Mouse (Mus musculus): ENCODE data around the gene Abcc6. TPM values are rescaled to one million over a fixed set of nuclear protein-coding genes. Genes with fewer than 3 reads are reported as not detected.

Abcc6 gene
- total and polyA plus RNA-seq, 3 experiments, result under 0.01 TPM; not detected in 2

GRCm38 (mm10) chr7:46033109-46033869 is 3.2 kb upstream of the Abcc6 start, which contains the start of gene Nomo1:
Gene Nomo1 (plus strand): TSS chr7:46033698.
- H3K4me1 ChIP-seq (ENCODE audit: insufficient read depth, low read depth, low read length), result peaks cover 75% of the 10 kb centered on the region

GRCm38 (mm10) chr7:46031075-46031474 is 973 bp upstream of the Abcc6 start:
- peaks cover 64% of the 10 kb centered on the region for H3K4me1 ChIP-seq (ENCODE audit: insufficient read depth, low read depth, low read length)
- H3K27me3 ChIP-seq (ENCODE audit: insufficient read depth, low read length), result peaks cover 10% of the 10 kb centered on the region; the same call in 1 of the 2 replicates
- peak; percentile 54 for DNase-seq (ENCODE audit: low spot score)
- no peak for TF ChIP-seq GATA2 (IDR thresholded peaks at IDR 0.05; ENCODE audit: borderline replicate concordance, low read depth, low read length)
- TF ChIP-seq TAL1 (conservative IDR thresholded peaks at IDR 0.05; ENCODE audit: low read depth, low read length), result peak; percentile 59
- ATAC-seq (ENCODE audit: extremely low read depth, insufficient number of reproducible peaks, low FRiP score, poor library complexity, severe bottlenecking), result peak; percentile 72
- H3K9me3 ChIP-seq (replicated peaks), result no peaks in the 10 kb centered on the region
- peak overlapping the region; percentile 58; the same call in 1 of the 2 replicates for H3K4me3 ChIP-seq (ENCODE audit: low read depth, low read length)
- H3K36me3 ChIP-seq (replicated peaks), result peaks cover 10% of the 10 kb centered on the region

More at GRCm38 (mm10) chr7:46033109-46033869, 3.2 kb upstream of the Abcc6 start, which contains the start of gene Nomo1:
- peak; percentile 29; the same call in 1 of the 2 replicates for ATAC-seq (ENCODE audit: extremely low read depth, insufficient number of reproducible peaks, low FRiP score, poor library complexity, severe bottlenecking)
- H3K36me3 ChIP-seq (replicated peaks), result peaks cover 30% of the 10 kb centered on the region
- H3K27me3 ChIP-seq (ENCODE audit: insufficient read depth, low read length), result peaks cover under 1% of the 10 kb centered on the region; the same call in 1 of the 2 replicates
- peak; percentile 92 for DNase-seq (ENCODE audit: low spot score)
- H3K9me3 ChIP-seq (replicated peaks), result no peaks in the 10 kb centered on the region
- H3K4me3 ChIP-seq (ENCODE audit: low read depth, low read length), result peak within 1 kb of the TSS; percentile 99
- TF ChIP-seq TAL1 (conservative IDR thresholded peaks at IDR 0.05; ENCODE audit: low read depth, low read length) (no peak), CTCF (IDR thresholded peaks at IDR 0.05; ENCODE audit: low read depth, low read length) (peak; percentile 58)

GRCm38 (mm10) chr7:46029299-46030144 is 580 bp downstream of the Abcc6 start:
- H3K4me1 ChIP-seq (ENCODE audit: insufficient read depth, low read depth, low read length), result peaks cover 49% of the 10 kb centered on the region
- no peaks in the 10 kb centered on the region for H3K36me3 ChIP-seq (replicated peaks)
- TF ChIP-seq POLR2AphosphoS5 (IDR thresholded peaks at IDR 0.05; ENCODE audit: insufficient replicate concordance, low read depth, low read length) (no peak), TAL1 (conservative IDR thresholded peaks at IDR 0.05; ENCODE audit: low read depth, low read length) (no peak), GATA1 (IDR thresholded peaks at IDR 0.05; ENCODE audit: borderline replicate concordance, low read length) (no peak), CTCF (IDR thresholded peaks at IDR 0.05; ENCODE audit: low read depth, low read length) (no peak), GATA2 (IDR thresholded peaks at IDR 0.05; ENCODE audit: borderline replicate concordance, low read depth, low read length) (no peak)
- DNase-seq (ENCODE audit: low spot score) (no peak), ATAC-seq (ENCODE audit: extremely low read depth, insufficient number of reproducible peaks, low FRiP score, poor library complexity, severe bottlenecking) (no peak)
- H3K27me3 ChIP-seq (ENCODE audit: insufficient read depth, low read length), result peaks cover 21% of the 10 kb centered on the region
- H3K9me3 ChIP-seq (replicated peaks), result no peaks in the 10 kb centered on the region
- no peak overlapping the region for H3K4me3 ChIP-seq (ENCODE audit: low read depth, low read length)

GRCm38 (mm10) chr7:46028681-46029080 is 1.4 kb downstream of the Abcc6 start:
- no peak for ATAC-seq (ENCODE audit: extremely low read depth, insufficient number of reproducible peaks, low FRiP score, poor library complexity, severe bottlenecking)
- H3K27me3 ChIP-seq (ENCODE audit: insufficient read depth, low read length), result peaks cover 21% of the 10 kb centered on the region
- H3K4me1 ChIP-seq (ENCODE audit: insufficient read depth, low read depth, low read length), result peaks cover 45% of the 10 kb centered on the region
- no peak overlapping the region for H3K4me3 ChIP-seq (ENCODE audit: low read depth, low read length)
- no peaks in the 10 kb centered on the region for H3K36me3 ChIP-seq (replicated peaks)
- no peak for DNase-seq (ENCODE audit: low spot score)
- TF ChIP-seq GATA1 (IDR thresholded peaks at IDR 0.05; ENCODE audit: borderline replicate concordance, low read length) (no peak), TAL1 (conservative IDR thresholded peaks at IDR 0.05; ENCODE audit: low read depth, low read length) (no peak), POLR2AphosphoS5 (IDR thresholded peaks at IDR 0.05; ENCODE audit: insufficient replicate concordance, low read depth, low read length) (no peak), GATA2 (IDR thresholded peaks at IDR 0.05; ENCODE audit: borderline replicate concordance, low read depth, low read length) (no peak), CTCF (IDR thresholded peaks at IDR 0.05; ENCODE audit: low read depth, low read length) (no peak)
- no peaks in the 10 kb centered on the region for H3K9me3 ChIP-seq (replicated peaks)

- ATAC-seq (ENCODE audit: extremely low read depth, insufficient number of reproducible peaks, low FRiP score, poor library complexity, severe bottlenecking), result no peak
- no peak for TF ChIP-seq POLR2AphosphoS5 (IDR thresholded peaks at IDR 0.05; ENCODE audit: insufficient replicate concordance, low read depth, low read length)
- no peak for TF ChIP-seq GATA2 (IDR thresholded peaks at IDR 0.05; ENCODE audit: borderline replicate concordance, low read depth, low read length)
- TF ChIP-seq GATA1 (IDR thresholded peaks at IDR 0.05; ENCODE audit: borderline replicate concordance, low read length), result no peak
- TF ChIP-seq TAL1 (conservative IDR thresholded peaks at IDR 0.05; ENCODE audit: low read depth, low read length), result no peak
- no peak for TF ChIP-seq CTCF (IDR thresholded peaks at IDR 0.05; ENCODE audit: low read depth, low read length)
- Histone ChIP-seq H3K4me1 (ENCODE audit: insufficient read depth, low read depth, low read length) (peaks cover 22% of the 10 kb centered on the region), H3K4me3 (ENCODE audit: low read depth, low read length) (no peak overlapping the region), H3K27me3 (ENCODE audit: insufficient read depth, low read length) (peaks cover 35% of the 10 kb centered on the region), H3K36me3 (replicated peaks) (no peaks in the 10 kb centered on the region), H3K9me3 (replicated peaks) (no peaks in the 10 kb centered on the region)
- DNase-seq (ENCODE audit: low spot score), result no peak
These were observed 4.7 kb downstream of the Abcc6 start for GRCm38 (mm10) chr7:46025436-46025835.

- Histone ChIP-seq H3K27me3 (ENCODE audit: insufficient read depth, low read length) (peaks cover 52% of the 10 kb centered on the region), H3K4me3 (ENCODE audit: low read depth, low read length) (no peak overlapping the region), H3K4me1 (ENCODE audit: insufficient read depth, low read depth, low read length) (peaks cover 2% of the 10 kb centered on the region; the same call in 1 of the 2 replicates), H3K36me3 (replicated peaks) (no peaks in the 10 kb centered on the region), H3K9me3 (replicated peaks) (no peaks in the 10 kb centered on the region)
- DNase-seq (ENCODE audit: low spot score) (no peak), ATAC-seq (ENCODE audit: extremely low read depth, insufficient number of reproducible peaks, low FRiP score, poor library complexity, severe bottlenecking) (no peak)
- no peak for TF ChIP-seq POLR2AphosphoS5 (IDR thresholded peaks at IDR 0.05; ENCODE audit: insufficient replicate concordance, low read depth, low read length)
- TF ChIP-seq GATA2 (IDR thresholded peaks at IDR 0.05; ENCODE audit: borderline replicate concordance, low read depth, low read length), result no peak
- TF ChIP-seq CTCF (IDR thresholded peaks at IDR 0.05; ENCODE audit: low read depth, low read length), result no peak
- TF ChIP-seq TAL1 (conservative IDR thresholded peaks at IDR 0.05; ENCODE audit: low read depth, low read length), result no peak
- no peak for TF ChIP-seq GATA1 (IDR thresholded peaks at IDR 0.05; ENCODE audit: borderline replicate concordance, low read length)
These were observed 8.2 kb downstream of the Abcc6 start for GRCm38 (mm10) chr7:46021951-46022350.
